Mouse (Mus musculus) stomach, embryonic 14.5 days (tissue): ENCODE results near the gene Ccdc50. TPM values are rescaled to one million over a fixed set of nuclear protein-coding genes. Genes with fewer than 3 reads are reported as not detected.

Source experiments
- ATAC-seq: fragments of 200-750 bp; cut with Nextera tagmentation; 2 replicates; pipeline ENCODE4 v1.8.0; 2017; ENCODE audit warnings: low read depth, moderate TSS enrichment; ENCODE audit not compliant: insufficient number of reproducible peaks, insufficient read depth, low FRiP score
- H3K27ac ChIP-seq: fragments of 300-500 bp; sonication (generic); 2 replicates; pipeline ENCODE4 v1.5.1; 2014; ENCODE audit warnings: mild to moderate bottlenecking, low read length, moderate library complexity, mixed read lengths
- H3K27me3 ChIP-seq: fragments of 300-500 bp; sonication (generic); 2 replicates; pipeline ENCODE4 v1.6.1; 2014; ENCODE audit warnings: low read length, control low read depth, mixed read lengths; ENCODE audit not compliant: control insufficient read depth, insufficient read depth
- H3K36me3 ChIP-seq: fragments of 300-500 bp; sonication (generic); 2 replicates; pipeline ENCODE4 v1.6.1; 2014; ENCODE audit warnings: mild to moderate bottlenecking, control low read depth, low read length, moderate library complexity, mixed read lengths; ENCODE audit not compliant: control insufficient read depth, insufficient read depth
- H3K4me1 ChIP-seq: fragments of 300-500 bp; sonication (generic); 2 replicates; pipeline ENCODE4 v1.6.1; 2014; ENCODE audit warnings: low read length, control low read depth, mixed read lengths; ENCODE audit not compliant: control insufficient read depth, insufficient read depth
- H3K4me2 ChIP-seq: fragments of 300-500 bp; sonication (generic); replicated peaks from 2 replicates; pipeline ENCODE4 v1.6.1; 2014; ENCODE audit warnings: low read depth, low read length, control low read depth
- H3K4me3 ChIP-seq: fragments of 300-500 bp; sonication (generic); 2 replicates; pipeline ENCODE4 v1.5.1; 2014; ENCODE audit warnings: low read depth, low read length, control low read depth
- H3K9ac ChIP-seq: fragments of 300-500 bp; sonication (generic); replicated peaks from 2 replicates; pipeline ENCODE4 v1.6.1; 2014; ENCODE audit warnings: low read depth, mild to moderate bottlenecking, control low read depth, low read length, moderate library complexity, mixed read lengths
- H3K9me3 ChIP-seq: fragments of 300-500 bp; sonication (generic); 2 replicates; pipeline ENCODE4 v1.6.1; 2016; ENCODE audit warnings: low read depth, low read length, control low read depth; ENCODE audit not compliant: control insufficient read depth
- WGBS: fragments of 180-500 bp; shearing (Covaris S2); extraction: QIAGEN DNeasy Blood & Tissue Kit; methylation state at CpG from one replicate; pipeline ENCODE4 v1.1.7; 2014; 5-methylcytosine and 5-hydroxymethylcytosine counted together
- polyA plus RNA-seq: library from polyadenylated mRNA; unstranded; fragments of >200 nt; fragmentation: Nextera tagmentation; extraction: Ambion mirVana; gene quantifications from 2 replicates; pipeline ENCODE4 v1.2.1, GENCODE M21; 2014

The Ccdc50 gene
- polyA plus RNA-seq, result 74.2 and 86.0 TPM in 2 replicates

DNA sequence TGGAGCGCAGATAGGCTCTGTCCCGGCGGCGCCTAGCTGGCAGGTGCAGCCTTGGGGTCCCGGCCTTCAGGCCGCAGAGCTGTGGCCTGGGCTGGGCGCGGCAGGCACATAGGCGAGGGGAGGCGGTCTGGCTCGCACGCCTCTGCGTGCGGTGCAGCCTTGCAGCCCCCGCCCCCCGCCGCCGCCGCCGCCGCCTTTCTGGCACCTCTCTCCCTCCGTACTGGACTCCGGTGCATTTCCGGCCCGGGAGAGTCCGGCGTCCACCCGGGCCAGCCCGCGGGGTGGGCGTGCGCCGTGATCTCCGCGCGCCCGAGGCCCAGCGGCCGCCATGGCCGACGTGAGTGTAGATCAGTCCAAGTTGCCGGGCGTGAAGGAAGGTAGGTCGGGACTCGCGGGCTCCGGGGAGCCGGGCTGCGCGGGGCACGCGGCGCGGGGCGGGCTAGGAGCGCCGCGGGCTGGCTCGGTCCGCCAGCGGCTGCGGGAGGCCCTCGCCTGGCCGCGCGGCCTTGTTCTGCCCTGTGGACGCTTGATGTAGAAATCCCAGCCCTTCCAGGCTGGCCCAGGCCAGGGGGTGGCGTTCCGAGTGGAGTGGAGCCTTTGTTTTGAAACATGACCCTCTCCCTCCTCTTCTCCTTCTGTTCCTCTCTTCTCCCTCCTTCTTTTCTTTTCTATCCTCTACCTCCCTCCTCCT lies at the start of gene Ccdc50:
Gene Ccdc50, plus strand, starts transcription at position 109 of the 691 bp plus-strand sequence.
- ATAC-seq, result peak; percentile 96
- H3K4me2 ChIP-seq, result peak within 1 kb of the TSS; percentile 68
- H3K9me3 ChIP-seq, result no peaks in the 10 kb centered on the region
- WGBS, result under 1% methylated on average over 51 of the region's 69 CpGs
- H3K4me1 ChIP-seq, result peaks cover 15% of the 10 kb centered on the region; the same call in 1 of the 2 replicates
- H3K36me3 ChIP-seq, result no peaks in the 10 kb centered on the region
- H3K27ac ChIP-seq, result peak within 1 kb of the TSS; percentile 96
- H3K4me3 ChIP-seq, result peak within 1 kb of the TSS; percentile 69
- no peaks in the 10 kb centered on the region for H3K27me3 ChIP-seq
- H3K9ac ChIP-seq, result peak within 1 kb of the TSS; percentile 83

DNA sequence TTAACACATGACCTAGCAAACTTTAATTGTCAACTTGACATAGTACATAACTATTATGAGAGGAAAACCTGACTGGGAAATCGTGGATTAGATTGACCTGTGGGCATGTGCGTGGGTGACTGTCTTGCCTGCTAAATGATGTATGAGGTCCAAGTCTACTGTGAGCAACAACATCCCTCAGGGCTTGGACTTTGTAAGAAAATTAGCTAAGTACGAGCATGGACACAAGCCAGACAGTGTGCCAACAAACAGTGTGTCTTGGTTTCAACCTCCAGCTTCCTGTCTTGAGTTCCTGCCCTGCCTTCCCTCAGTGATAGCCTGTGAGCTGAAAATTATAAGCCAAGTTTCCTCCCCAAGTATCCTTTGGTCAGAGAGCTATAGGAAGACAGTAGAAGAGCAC lies 41.1 kb upstream of the Ccdc50 start:
- no peak overlapping the region for H3K4me2 ChIP-seq
- H3K36me3 ChIP-seq, result no peaks in the 10 kb centered on the region
- ATAC-seq, result no peak
- no peak overlapping the region for H3K4me3 ChIP-seq
- WGBS, result 65% methylated on average over 3 of the region's 3 CpGs
- no peak overlapping the region for H3K9ac ChIP-seq
- no peaks in the 10 kb centered on the region for H3K4me1 ChIP-seq
- H3K9me3 ChIP-seq, result no peaks in the 10 kb centered on the region
- no peak overlapping the region for H3K27ac ChIP-seq
- no peaks in the 10 kb centered on the region for H3K27me3 ChIP-seq

DNA sequence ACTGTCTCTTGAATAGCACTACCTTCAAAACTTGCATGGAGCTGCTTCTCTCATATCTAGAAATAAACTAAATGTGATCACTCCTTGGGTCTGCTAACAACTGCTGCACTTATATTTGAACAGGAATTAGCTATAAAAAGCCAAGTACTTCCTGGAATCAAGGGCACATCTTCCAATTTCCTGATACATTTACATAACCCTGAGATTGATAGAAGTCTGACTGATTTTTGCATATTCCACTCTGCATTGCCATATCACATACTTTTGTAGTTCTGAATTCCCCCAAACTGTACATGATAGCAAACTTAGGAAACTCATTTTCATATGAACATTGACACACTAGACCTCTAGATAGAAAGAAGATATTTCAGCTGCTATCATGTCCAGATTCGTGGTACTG lies 40.3 kb upstream of the Ccdc50 start:
- Histone ChIP-seq H3K27me3 (no peaks in the 10 kb centered on the region), H3K4me2 (no peak overlapping the region), H3K4me1 (no peaks in the 10 kb centered on the region), H3K9me3 (no peaks in the 10 kb centered on the region), H3K36me3 (no peaks in the 10 kb centered on the region), H3K9ac (no peak overlapping the region), H3K4me3 (no peak overlapping the region), H3K27ac (no peak overlapping the region)
- 65% methylated on average over 1 of the region's 1 CpGs for WGBS
- no peak for ATAC-seq

DNA sequence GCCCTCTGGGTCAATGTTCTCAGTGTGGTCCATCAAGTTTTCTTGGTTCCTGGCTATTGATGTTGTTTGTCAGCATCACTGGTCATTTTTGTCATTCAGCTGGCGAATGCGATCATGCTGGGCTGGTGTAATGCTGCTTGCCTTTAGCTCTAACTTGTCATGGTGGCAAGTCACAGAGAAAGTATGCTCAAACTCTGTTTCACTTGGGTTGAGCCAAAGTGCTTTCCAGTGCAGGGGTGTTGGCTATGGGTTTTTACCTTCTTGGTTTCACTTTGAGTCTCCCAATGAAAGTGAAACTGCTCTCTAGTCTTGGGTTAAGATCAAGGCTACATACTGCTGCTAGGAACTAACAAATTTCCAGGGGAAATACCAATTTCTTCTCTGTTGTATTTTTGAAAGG lies 39.4 kb upstream of the Ccdc50 start:
- H3K4me1 ChIP-seq, result no peaks in the 10 kb centered on the region
- WGBS, result 97% methylated on average over 2 of the region's 2 CpGs
- no peak overlapping the region for H3K9ac ChIP-seq
- H3K27ac ChIP-seq, result no peak overlapping the region
- H3K4me2 ChIP-seq, result no peak overlapping the region
- ATAC-seq, result no peak
- H3K27me3 ChIP-seq, result no peaks in the 10 kb centered on the region
- no peak overlapping the region for H3K4me3 ChIP-seq
- H3K9me3 ChIP-seq, result no peaks in the 10 kb centered on the region
- H3K36me3 ChIP-seq, result no peaks in the 10 kb centered on the region

DNA sequence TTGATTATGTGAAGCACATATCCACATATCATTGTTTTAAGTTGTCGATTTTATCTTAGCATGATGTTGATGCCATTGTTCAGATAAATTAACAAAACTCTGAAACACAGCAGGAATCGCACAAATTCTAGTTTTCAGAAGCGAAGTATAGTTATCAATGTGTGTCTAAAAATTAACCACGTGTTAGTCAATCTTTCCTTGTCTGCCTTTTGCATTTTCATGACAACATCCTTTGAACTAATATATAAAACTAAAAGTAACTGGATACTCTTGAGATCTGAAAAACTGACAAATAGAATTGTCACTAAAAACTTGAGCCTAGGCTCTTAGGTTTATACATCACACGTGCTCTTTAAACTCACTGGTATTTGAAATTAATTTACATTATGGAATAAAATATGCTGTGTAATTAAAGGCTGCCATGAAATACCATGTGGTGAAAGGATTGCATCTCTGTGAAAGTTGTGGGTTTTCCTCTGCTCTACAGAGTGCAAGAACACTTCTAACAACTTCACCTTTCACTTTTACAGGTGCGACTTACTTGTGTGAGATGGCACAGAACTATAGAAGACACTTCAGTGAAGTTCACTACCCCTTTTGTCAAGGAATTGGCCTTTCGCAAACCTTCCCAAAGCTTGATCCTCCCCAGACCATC lies 38.7 kb upstream of the Ccdc50 start:
- Histone ChIP-seq H3K4me2 (no peak overlapping the region), H3K4me3 (no peak overlapping the region), H3K9ac (no peak overlapping the region), H3K27ac (no peak overlapping the region), H3K36me3 (no peaks in the 10 kb centered on the region), H3K9me3 (no peaks in the 10 kb centered on the region), H3K4me1 (no peaks in the 10 kb centered on the region), H3K27me3 (no peaks in the 10 kb centered on the region)
- WGBS, result 88% methylated on average over 7 of the region's 7 CpGs
- ATAC-seq, result no peak

DNA sequence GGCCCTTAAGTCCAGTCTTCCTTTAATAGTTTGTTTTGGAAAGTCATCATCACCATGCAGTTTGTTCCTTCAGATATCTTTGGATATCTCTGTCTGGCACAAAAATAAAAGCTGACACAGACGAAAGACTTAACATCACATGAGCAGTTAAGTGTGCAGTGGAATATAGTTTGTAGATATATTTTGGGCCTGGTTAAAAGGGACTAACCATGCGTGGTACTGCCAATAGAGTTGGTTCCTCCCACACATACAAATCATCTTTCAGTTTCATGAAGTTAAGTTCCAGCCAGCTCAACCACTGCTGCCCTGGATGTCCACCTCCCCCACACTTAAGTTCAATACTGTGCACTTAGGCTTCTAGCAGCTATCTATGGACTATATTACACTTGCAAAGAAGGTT lies 34.2 kb upstream of the Ccdc50 start:
- Histone ChIP-seq H3K4me1 (no peaks in the 10 kb centered on the region), H3K4me2 (no peak overlapping the region), H3K27me3 (no peaks in the 10 kb centered on the region), H3K9ac (no peak overlapping the region), H3K9me3 (no peaks in the 10 kb centered on the region), H3K4me3 (no peak overlapping the region), H3K36me3 (no peaks in the 10 kb centered on the region), H3K27ac (no peak overlapping the region)
- WGBS, result 66% methylated on average over 2 of the region's 2 CpGs
- no peak for ATAC-seq

DNA sequence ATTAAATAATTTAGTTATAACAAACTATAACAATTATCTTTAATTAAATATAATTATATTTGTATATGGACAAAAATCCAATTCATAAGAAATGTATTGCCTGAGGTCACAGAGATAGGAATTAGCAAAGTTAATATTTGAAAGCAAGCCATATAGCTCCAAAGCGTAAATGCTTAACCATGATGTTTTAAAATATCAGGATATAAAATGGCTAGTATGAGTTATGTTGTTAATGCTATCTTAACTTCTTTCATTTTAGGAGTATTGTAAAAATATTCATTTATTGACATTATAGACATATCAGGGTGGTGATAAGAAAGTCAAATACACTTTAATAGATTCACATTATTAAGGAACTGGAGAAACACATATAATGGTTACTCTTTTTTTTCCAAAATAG lies 28.6 kb upstream of the Ccdc50 start:
- no peak for ATAC-seq
- no peaks in the 10 kb centered on the region for H3K9me3 ChIP-seq
- 82% methylated on average over 1 of the region's 1 CpGs for WGBS
- H3K27ac ChIP-seq, result no peak overlapping the region
- no peak overlapping the region for H3K4me2 ChIP-seq
- H3K9ac ChIP-seq, result no peak overlapping the region
- no peaks in the 10 kb centered on the region for H3K27me3 ChIP-seq
- no peak overlapping the region for H3K4me3 ChIP-seq
- no peaks in the 10 kb centered on the region for H3K4me1 ChIP-seq
- H3K36me3 ChIP-seq, result no peaks in the 10 kb centered on the region

DNA sequence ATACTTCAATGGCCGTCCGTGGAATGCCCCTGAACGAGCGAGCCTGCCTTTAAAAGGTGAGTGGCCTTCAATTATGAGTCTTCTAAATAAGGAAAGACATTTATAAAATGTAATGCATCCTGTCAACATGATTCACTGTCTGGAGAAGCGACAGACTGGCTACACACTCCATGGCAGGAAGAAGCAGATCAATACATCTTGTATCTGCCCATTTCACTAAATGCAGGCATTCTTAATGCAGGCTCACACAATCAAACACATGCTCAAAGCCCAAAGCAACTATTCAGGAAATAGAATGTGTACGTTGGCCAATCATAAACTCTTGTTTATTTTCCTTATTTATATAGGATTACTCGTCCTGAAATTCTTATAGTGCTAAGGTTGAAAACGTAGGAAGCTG lies 18.5 kb upstream of the Ccdc50 start, which contains the start of gene Uts2b:
Gene Uts2b, minus strand, starts transcription at position 49 of the 400 bp plus-strand sequence.
- no peak within 1 kb of the TSS for H3K9ac ChIP-seq
- 47% methylated on average over 8 of the region's 8 CpGs for WGBS
- H3K9me3 ChIP-seq, result no peaks in the 10 kb centered on the region
- no peak within 1 kb of the TSS for H3K27ac ChIP-seq
- no peaks in the 10 kb centered on the region for H3K27me3 ChIP-seq
- no peak within 1 kb of the TSS for H3K4me3 ChIP-seq
- H3K4me1 ChIP-seq, result no peaks in the 10 kb centered on the region
- ATAC-seq, result no peak
- no peak within 1 kb of the TSS for H3K4me2 ChIP-seq
- H3K36me3 ChIP-seq, result no peaks in the 10 kb centered on the region
